Mouse (Mus musculus): ENCODE data around the gene Bmp2k.

Gene Bmp2k

DNA sequence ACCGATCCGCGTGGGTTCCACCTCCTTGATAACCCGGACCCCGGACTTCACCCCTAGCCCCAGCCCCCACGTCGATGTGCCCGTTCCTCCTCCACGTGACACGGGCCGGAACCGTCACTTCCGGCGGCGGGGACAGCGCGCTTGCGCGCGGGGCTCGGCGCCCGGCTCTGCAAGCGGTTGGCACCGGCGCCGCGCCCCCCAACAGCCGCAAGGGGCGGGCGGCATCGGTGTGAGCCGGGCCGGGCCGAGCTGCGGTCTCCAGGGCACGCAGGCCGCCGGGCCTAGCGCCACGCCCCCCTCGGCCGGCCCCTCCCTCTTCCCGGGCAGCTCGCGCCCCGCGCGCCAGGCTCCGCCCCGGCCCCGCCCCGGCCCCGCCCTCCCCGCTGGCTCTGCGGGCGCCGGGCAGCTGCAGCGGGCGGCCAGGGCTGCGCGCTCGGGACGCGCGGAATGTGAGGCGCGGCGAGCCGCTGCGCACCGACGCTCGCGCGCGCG lies at the start of gene Bmp2k:
Gene Bmp2k (plus strand): TSS at position 380 of the 492 bp plus-strand sequence.
- peak; percentile 90 to 94 for DNase-seq

DNA sequence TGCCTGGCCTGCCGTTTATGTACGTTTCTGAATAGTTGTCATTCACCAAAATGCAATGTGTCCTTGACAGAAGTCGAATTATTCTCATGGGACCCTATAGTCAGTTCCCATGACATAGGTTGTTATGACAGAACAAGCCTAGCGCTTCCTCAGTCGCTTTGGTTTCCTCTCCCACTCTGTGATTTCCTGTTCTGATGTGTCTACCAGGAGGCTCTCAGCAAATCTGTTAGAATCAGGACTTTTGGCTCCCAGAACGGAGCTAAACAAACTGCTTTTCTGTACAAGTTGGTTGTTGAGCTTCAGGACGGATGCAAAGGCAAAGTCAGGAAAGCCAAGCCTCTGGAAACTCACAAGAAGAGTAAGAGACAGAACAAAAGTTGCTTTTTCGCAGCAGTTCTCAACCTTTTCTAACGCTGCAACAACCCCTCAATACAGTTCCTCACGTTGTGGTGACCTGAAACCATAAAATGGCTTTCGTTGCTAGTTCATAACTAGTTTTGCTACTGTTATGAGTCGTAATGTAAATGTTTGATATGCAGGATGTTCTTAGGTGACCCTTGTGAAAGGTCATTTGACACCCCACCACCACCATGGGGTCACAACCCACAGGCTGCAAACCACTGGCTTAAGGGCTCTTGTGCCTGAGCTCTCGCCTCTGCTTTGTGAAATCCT lies 48.5 kb upstream of the Bmp2k start:
- no peak for DNase-seq

DNA sequence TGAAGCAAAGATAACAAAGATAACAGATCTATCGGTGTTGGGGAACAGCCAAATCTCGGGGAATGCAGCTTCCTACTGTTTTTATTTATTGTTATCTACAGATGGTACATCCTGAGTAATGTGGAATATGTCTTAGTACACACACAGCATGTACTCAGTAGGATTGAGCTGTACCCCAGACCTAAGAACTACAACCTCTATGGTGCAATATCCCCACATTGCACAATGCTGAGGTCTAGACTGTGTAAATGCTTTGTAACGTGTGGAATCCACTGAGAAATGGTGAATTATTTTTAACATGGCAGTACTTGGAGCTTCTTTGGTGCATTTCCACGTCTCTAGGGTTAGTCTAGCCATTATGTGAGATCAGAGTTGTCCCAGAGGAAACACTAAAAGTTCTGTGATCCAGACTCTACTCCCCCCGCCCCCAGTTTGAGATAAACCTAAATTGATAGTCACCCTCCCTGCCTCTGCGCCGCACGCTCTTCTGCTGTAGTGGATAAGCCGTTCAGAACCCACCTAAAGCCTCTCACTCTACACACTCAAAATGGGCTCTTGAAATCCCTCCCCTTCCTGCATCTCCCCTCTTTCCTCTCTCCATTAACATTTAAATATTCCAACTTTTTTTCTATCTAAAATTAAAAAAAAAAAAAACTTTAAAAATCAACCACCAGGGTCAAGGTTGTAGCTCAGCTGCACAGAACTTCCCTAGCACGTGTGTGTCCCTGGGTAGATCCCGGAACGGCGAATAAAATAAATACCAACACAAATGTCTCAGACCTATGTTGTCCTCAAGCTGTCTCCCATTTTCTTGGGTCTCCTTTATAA lies 47.4 kb upstream of the Bmp2k start:
- no peak for DNase-seq

DNA sequence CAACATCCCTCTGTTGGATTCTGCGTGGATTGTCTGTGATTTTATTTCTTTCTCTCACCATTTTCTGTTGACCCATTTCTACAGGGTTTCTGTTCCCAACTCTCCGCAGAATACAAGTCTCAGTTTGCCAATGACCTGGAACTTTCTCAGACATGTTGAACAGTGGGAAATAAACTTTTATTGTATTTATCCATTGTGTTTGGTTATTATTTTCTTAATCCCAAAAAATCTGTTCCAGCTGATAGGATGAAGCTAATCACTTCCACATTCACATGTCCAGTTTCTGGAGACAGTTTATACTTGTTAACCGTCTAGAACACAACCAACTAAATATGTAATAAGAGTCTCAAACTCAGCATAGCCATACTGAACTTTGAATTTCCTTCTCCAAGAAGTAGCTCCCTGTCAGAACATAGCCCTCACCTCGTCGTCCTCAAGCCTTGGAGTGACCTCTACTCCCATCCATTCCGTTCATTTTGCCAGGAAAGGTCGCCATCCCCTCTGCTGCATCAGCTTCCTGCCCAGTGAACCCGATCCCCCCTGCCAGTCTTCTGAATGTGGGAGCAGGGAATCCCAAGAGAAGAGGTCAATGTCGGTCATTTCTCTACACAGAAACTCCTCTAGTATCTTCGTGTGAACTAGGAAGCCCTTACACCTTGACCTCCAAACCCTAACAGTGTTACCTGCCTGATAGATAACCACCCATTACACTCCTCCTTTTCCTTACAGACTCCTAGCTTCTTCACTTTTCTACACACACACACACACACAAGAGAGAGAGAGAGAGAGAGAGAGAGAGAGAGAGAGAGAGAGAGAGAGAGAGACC lies 46.6 kb upstream of the Bmp2k start:
- no peak for DNase-seq

GRCm38 (mm10) chr5:96951493-96952105 lies 45.9 kb upstream of the Bmp2k start:
- DNase-seq, result no peak

DNA sequence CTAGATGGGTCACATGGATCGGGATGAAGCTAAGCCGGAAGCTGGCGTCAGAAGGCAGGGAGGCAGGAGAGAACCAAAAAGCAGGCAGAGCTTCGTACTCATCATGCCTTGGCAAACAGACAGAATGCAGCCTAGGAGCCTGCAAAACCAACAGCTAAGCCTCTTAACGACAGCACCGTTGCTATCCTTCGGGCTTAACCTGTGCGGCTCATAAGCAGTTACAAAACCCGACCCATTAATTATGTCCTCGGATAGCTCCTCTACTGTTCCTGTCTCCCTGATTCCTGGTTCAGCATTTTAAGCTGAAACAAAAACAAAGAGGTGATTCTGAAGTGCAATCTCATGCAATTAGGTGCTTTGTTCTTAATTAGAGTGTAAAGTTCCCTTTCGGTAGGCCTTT lies 43.4 kb upstream of the Bmp2k start:
- DNase-seq, result no peak

GRCm38 (mm10) chr5:96954466-96955027 lies 42.9 kb upstream of the Bmp2k start:
- DNase-seq, result no peak

DNA sequence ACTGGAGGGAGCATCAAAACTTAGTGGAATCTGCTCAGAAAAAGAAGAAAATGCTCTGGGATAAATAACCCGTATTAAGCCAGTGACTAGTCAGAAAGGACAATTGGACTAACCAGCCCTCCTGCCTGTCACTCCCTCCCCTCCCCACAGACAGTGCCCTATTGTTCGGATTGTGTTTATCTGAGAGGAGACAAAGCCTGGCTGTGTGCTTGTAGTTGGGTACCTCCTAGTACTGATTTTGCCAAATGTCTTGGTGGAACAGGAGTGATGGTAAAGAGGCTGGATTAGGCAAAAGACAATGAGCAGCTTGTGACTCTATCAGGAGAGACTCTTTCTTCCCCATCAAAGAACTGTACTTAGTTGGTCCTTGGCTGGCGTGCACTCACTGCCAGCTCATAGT lies 40.6 kb upstream of the Bmp2k start:
- no peak for DNase-seq

- peak; percentile 4 to 24 for DNase-seq
Observed at GRCm38 (mm10) chr5:96961122-96961521, 36.4 kb upstream of the Bmp2k start.

- DNase-seq, result no peak
Observed at GRCm38 (mm10) chr5:96961852-96962251, 35.6 kb upstream of the Bmp2k start.

DNA sequence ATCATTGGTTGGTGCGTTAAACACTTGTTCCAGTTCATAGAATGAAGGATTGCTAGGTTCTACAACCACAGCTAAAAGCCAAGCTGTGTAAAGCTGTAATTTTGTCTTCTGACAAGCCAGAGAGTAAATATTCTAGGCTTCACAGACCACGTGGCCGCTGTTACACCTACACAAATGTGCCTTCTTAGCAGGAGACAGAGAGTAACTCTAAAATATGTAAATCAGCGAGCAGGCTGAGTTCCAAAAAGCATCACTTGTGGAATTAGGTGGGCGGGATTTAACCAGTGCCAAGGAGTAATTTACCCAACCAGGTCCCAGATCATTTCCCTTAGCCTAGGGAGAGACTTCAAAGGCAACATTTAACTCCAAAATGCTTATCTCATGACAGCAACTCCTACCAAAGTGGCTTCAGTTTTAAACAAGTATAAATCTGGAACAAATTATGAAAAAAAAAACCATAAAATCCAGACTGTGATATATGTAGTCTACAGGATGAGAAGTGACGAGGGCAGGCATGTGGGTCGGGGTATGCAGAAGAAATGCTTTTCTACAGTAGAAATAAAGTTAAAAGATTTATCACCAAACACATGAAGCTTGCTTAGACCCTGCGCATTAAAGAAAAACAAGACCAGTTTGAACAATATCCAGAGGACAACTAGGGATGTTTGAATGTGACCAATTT lies 35.1 kb upstream of the Bmp2k start:
- no peak for DNase-seq

- DNase-seq, result no peak
Observed at GRCm38 (mm10) chr5:96962934-96963301, 34.6 kb upstream of the Bmp2k start.

GRCm38 (mm10) chr5:96964062-96965028 lies 33.1 kb upstream of the Bmp2k start:
- DNase-seq, result no peak

- DNase-seq, result no peak
Observed at GRCm38 (mm10) chr5:96965029-96965403, 32.5 kb upstream of the Bmp2k start.

DNA sequence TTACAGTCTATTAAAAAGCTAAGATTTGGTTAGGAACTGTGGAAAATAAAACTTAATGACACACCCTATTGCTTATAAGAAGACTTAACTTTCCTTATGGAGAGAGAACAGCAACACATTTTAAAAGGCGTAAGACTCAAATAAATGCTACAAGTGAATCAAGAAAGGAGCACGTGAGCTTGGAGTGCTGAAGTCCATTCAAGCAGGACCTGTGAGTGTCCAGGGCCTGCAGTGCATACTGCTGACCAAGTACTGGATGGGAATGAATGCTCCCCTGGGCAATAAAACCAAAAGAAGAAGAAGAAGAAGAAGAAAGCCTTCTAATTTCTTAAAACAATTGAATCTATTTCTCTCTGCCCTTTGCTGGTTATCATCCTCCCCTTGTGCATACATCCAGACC lies 32.0 kb upstream of the Bmp2k start:
- no peak for DNase-seq

DNA sequence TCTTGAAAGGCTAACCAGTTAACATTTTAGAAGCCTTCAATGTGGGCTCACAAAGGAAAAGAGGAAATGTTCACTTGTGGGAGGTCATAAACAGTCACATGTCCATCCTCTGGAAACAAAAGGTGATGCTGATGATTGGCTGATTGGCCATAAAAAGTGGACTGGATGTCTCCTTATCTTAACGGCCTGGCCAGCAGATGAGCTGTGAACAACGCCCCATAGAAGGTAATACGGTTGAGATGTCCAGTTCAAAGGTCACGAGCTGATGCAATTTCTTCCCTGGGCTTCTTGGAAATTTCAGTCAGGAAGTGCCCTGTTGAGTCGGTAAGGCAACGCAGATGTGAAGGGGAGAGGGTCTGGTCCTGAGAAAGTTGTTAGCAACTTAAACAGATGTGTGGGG lies 28.9 kb upstream of the Bmp2k start:
- no peak for DNase-seq

DNA sequence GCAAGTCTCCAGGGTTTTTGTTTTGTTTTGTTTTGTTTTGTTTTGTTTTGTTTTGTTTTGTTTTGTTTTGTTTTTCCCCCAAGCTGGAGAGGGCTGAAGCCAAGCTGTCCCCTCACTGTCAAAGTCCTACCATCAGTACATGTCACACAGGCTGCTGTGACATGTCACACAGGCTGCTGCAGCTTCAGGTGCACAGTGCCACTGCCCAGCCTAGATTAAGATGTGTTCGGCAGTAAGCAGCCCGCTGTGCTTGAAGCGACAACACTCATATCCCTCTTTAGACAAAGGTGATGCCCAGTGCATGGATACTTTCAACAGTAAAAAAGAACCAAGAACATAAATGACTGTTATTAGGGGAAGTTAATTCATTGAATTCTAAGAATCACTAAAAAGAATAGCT lies 28.5 kb upstream of the Bmp2k start:
- no peak for DNase-seq

DNA sequence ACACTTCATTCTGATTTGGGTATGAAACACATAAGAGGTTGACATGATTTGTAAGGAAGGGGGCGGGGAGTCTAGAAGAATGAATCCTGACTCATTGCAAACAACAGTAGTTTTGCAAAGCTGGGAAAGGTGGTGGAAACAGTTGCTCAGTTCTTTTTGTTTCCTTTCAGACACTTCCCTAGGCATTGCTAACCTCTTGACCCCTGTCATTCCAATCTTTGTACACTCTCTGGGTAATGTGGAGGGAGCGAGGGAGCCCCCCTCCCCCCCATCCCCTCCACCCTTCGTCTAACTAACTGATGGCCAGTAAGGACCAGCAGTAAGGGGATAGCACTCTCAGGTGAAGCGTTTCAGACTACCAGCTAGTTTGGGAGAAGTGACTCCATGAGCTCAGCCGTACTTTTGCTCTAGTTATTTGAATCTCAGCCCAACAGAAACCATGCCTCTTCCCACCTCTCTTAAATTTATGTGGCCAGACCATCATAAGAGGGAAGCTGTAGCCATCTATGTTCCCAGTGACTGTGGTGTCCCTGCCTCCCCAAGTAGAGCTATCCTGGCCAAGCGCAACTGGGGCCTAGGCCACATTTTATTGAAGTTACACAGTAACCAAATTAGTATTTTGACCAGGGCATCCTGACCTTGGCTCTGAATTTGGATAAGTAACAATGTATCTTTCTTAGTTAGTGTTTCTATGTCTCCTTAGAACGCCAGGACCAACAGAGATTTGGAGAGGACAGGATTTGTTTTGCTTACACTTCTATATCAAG lies 27.6 kb upstream of the Bmp2k start:
- DNase-seq, result no peak

DNA sequence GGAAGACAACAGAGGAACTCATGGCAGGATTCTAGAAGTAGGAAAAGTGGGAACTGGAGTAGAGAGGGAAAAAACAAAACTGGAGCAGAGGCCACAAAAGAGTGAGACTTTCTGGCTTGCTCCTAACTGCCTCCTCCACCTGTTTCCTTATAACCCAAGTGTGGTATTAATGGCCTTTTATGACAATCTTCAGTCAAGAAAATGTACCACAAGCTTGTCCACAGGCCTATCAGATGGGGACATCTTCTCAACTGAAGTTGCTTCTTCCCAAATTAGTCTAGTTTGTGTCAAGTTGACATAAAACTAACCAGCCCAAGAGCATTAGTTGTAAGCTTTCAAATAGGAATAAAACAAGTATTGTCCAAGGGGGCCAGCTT lies 27.0 kb upstream of the Bmp2k start:
- DNase-seq, result no peak
